Mouse (Mus musculus): Measurements from ENCODE around the gene Syap1.

The Syap1 gene

DNA sequence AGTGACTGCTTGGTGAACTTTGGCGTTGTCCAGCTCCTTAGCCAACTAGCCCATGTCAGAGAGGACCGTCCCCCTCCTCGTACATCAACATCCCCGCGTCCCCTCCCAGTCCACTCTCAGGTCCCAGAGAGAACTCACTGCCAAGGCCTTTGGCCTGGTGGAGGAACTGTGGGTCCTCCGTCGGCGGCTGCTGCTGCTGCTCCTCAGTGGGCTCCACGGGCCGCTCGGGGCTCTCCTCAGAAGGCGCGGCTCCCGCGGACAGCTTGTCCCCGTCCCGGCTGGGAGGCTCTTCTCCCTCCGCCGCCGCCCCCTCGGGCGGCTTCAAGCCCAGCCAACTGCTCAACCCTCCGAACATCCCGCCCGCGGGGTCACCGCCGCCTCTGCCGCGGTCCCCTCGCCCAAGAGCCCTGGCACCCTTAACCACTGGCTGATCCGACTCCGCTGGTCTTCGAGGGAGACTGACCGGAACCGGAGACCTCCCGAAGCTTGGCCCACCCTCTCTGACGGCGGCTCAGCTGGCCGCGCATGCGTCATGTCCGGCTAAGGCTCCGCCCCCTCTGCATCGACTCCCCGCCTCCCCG, at the start of gene Syap1:
Gene Syap1, minus strand, starts transcription at position 517 of the 581 bp plus-strand sequence.
- DNase-seq (ENCODE audit: low spot score), result peak; percentile 80

- DNase-seq (ENCODE audit: low spot score), result no peak
Observed at GRCm38 (mm10) chrX:162931467-162931866, 43.2 kb upstream of the Syap1 start.

GRCm38 (mm10) chrX:162921487-162922125, 33.4 kb upstream of the Syap1 start:
- peak; percentile 7 for DNase-seq (ENCODE audit: low spot score)

- DNase-seq (ENCODE audit: low spot score), result peak; percentile 62
Observed at GRCm38 (mm10) chrX:162915697-162916096, 27.4 kb upstream of the Syap1 start.

DNA sequence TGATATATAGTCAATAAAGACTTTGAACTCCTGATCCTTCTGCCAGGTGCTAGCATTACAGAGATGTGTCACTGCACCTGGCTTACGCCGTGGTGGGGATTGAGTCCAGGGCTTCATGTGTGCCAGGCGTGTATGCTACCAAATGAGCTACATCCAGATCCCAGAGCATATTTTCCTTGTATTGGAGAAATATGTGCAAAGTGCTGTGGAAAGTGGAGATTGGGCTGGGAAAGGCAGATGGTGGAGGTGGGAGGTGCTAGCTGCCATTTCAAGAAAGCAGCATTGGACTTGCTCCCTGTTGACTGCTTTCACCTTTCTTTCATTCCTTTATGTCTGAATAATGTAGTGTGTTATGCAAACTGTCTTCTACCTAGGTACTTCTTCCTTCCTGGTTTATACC, 25.4 kb upstream of the Syap1 start:
- no peak for DNase-seq (ENCODE audit: low spot score)

- no peak for DNase-seq (ENCODE audit: low spot score)
Observed at GRCm38 (mm10) chrX:162907554-162907953, 19.3 kb upstream of the Syap1 start.

DNA sequence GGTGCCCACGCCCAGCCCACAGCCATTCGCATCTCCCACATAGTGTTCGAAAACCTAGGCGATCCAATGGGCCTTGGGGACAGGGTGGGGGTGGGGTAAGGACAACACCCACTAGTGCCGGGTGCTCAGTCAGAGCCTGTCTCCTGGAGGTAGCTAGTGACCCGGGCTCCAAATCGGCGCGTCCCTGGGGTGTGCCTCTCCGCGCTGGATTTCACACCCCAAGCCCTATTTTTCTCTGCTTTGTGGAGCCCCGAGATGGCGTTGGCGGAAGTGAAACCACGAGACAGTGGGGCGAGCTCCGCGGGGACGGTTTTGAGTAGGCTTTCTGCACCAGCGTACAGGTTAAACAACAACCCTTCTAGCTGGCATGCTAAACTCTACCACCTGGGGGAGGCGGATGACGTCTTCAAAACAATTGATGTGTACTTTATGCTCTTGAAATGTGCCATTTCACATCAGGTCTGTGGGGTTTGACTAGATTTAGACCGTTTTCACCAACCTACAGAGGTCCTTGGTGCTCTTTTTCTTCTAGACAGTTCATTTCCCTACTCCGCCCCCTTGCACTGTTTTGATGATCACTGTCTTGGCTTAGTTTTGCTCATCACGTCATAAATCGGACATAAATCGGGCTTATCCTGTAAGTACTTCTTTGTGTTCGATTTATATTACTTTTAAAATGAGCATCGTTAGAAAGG, 13.9 kb upstream of the Syap1 start:
- peak; percentile 49 for DNase-seq (ENCODE audit: low spot score)

GRCm38 (mm10) chrX:162901371-162902039, 13.3 kb upstream of the Syap1 start:
- DNase-seq (ENCODE audit: low spot score), result peak; percentile 75

DNA sequence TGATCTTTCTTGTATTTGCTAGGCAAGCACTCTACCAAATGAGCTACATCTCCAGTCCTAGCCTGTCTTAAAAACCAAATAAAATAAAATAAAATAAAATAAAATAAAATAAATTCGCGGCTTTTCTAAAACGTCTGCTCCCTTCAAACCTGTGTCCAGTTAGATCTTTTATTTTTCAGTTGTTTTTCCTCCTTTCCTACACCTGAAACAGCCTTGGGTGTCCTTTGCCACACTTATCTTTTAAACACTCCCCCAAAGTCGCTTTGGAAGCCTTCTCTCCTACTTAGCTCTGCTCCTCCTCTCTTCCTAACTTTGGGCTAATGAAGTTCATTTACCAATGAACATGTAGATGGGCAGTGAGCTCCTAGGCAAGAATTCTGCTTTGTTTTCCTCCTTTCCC, 12.7 kb upstream of the Syap1 start, which contains the start of gene Ctps2:
Gene Ctps2, plus strand, starts transcription at position 301 of the 400 bp plus-strand sequence.
- DNase-seq (ENCODE audit: low spot score), result no peak

DNA sequence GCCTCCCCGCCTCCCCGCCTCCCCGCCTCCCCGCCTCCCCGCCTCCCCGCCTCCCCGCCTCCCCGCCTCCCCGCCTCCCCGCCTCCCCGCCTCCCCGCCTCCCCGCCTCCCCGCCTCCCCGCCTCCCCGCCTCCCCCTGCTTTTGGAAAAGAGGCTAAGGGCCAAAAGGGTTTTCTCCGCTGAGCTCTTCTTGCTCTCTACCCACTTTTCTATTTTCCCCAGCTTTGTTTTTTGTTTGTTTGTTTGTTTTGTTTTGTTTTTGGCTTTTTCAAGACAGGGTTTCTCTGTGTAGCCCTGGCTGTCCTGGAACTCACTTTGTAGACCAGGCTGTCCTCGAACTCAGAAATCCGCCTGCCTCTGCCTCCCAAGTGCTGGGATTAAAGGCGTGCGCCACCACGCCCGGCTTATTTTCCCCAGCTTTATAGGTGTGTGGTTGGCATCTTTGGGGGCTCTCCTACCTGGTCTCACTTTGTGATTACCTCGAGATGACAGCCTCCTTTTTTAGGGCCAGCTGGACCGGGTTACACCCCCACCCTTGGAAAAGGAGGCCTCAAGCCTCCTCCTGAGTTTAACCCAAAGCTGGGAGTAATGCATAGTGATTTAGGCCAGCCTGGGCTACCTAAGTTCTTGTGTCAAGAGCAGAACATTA, 452 bp upstream of the Syap1 start:
- DNase-seq (ENCODE audit: low spot score), result peak; percentile 65

GRCm38 (mm10) chrX:162878236-162878635, 10.0 kb downstream of the Syap1 start:
- no peak for DNase-seq (ENCODE audit: low spot score)

GRCm38 (mm10) chrX:162873761-162874160, 14.5 kb downstream of the Syap1 start:
- DNase-seq (ENCODE audit: low spot score), result peak; percentile 21

- peak; percentile 93 for DNase-seq (ENCODE audit: low spot score)
Observed at GRCm38 (mm10) chrX:162871734-162872517, 16.3 kb downstream of the Syap1 start.

DNA sequence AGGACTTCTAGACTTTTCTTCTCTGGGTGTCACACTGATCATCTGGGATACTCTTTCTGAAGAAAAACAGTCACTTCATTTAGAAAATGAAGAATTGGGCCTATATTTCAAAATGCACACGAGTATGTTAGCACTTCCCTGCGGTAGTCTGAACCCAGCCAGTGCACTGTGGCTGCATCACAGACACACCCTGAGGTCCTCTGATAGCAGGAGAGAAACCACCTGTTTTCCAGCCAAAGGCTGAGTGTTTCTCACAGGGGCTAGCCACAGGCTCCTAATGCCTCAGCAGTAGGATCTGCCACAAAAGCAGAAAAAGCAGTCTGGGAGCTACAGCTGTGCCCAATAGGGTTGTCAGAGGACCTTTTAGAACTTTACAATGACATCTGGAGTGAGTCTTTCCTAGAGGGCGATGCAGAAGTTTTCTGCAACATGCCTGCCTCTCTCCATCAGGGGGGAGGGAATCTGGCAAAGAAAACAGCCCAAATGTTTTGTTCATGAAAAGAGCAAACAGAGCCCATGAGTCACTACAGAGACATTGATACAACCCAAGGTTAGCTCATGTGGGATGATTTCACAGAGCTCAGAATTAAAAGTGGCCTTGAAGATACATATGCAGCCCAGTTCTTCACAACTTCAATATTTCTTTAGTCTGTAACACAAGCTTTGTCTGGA, 19.8 kb downstream of the Syap1 start:
- DNase-seq (ENCODE audit: low spot score), result peak; percentile 27

GRCm38 (mm10) chrX:162848682-162849081, 39.6 kb downstream of the Syap1 start:
- DNase-seq (ENCODE audit: low spot score), result no peak

- no peak for DNase-seq (ENCODE audit: low spot score)
Observed at GRCm38 (mm10) chrX:162845531-162845930, 42.7 kb downstream of the Syap1 start.

DNA sequence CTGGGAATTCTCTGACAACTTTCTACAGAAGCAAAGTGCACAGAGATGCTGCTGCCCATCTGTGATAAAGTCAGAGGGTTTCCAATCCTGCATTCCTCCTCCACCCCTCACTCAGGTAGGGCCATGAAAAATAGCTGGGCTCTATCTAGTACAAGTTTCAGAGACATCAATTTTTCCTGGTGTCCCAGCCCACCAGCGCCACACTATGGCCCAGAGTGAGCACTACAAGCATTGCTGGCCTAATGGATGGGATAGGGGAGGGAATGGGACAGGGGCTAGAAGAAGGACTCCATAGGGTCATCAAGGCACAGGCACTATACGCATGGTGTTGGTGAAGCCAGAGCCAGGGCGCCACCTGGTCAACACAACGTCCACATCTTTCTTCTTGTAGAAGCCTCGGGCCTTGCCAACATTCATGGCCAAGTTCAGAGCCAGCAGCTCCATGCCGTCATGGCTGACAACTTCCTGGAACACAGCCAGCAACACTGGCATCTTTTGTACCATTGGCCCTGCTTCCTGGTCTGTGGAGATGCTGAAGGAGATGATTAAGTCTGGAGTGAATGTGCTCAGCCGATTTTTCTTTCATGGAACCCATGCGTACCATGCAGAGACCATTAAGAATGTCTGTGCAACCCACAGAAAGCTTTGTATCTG, 43.7 kb downstream of the Syap1 start:
- DNase-seq (ENCODE audit: low spot score), result peak; percentile 22

- peak; percentile 18 for DNase-seq (ENCODE audit: low spot score)
Observed at GRCm38 (mm10) chrX:162832101-162832500, 56.1 kb downstream of the Syap1 start.

DNA sequence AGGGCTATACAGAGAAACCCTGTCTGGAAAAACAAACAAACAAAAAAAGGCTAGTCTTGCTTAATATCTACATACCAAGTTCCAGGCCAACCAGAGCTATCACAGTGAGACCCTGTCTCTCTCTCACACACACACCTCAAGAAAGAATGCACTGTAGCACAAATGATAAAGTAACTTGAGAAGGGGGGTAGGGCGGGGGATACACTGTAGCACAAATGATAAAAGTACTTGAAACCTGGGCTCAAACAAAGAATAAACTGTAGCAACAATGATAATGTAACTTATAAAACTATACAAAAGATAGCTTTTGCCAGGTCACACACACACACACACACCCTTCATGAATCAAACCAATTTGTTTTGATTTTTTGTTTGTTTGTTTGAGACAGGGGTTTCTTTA, 56.7 kb downstream of the Syap1 start:
- DNase-seq (ENCODE audit: low spot score), result no peak

DNA sequence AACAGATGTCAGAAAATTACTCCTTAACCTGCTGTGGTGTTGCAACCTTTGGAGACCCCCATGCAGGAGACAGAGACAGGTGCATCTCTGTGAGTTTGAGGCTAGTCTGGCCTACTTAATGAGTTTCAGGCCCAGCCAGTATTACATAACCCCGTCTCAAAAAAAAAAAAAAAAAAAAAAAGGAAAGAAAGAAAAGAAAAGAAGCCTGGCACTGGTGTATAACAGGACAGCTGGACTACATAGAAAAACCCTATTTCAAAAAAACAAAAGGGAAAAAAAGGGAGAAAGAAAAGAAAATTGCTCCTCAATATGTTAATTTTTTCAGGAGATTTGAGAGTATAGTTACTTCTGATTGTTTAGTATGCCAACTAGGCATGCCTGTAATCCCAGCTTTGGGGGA, 57.2 kb downstream of the Syap1 start:
- DNase-seq (ENCODE audit: low spot score), result peak; percentile 20
